Mouse (Mus musculus): Measurements from ENCODE around the gene Ctcfl. TPM values are rescaled to one million over a fixed set of nuclear protein-coding genes. Genes with fewer than 3 reads are reported as not detected.

Ctcfl gene
- polyA plus RNA-seq, 1 experiment from 2014 or later, result 0.08 TPM

Other genes with a start within 250 kb of the Ctcfl start
- 49.3 and 54.2 TPM in 2 replicates for gene Bmp7, start 179.2 kb downstream of the Ctcfl start, polyA plus RNA-seq (2014; fragmentation: Nextera tagmentation; extraction: Ambion mirVana)
- 0.17 and 0.34 TPM in 2 replicates for gene Spo11, start 141.8 kb downstream of the Ctcfl start, polyA plus RNA-seq (2014; fragmentation: Nextera tagmentation; extraction: Ambion mirVana)
- gene Rae1, start 119.4 kb downstream of the Ctcfl start, polyA plus RNA-seq (2014; fragmentation: Nextera tagmentation; extraction: Ambion mirVana), result 131 and 155 TPM in 2 replicates
- 41.3 and 42.6 TPM in 2 replicates for gene Rbm38, start 99.0 kb downstream of the Ctcfl start, polyA plus RNA-seq (2014; fragmentation: Nextera tagmentation; extraction: Ambion mirVana)
- 0.60 and 3.0 TPM in 2 replicates for gene Pck1, start 33.5 kb upstream of the Ctcfl start, polyA plus RNA-seq (2014; fragmentation: Nextera tagmentation; extraction: Ambion mirVana)
- 0.26 TPM in 1 of 2 replicates, not detected in the other for gene Zbp1, start 99.4 kb upstream of the Ctcfl start, polyA plus RNA-seq (2014; fragmentation: Nextera tagmentation; extraction: Ambion mirVana)
- gene Pmepa1, start 157.0 kb upstream of the Ctcfl start, polyA plus RNA-seq (2014; fragmentation: Nextera tagmentation; extraction: Ambion mirVana), result 4.9 and 5.8 TPM in 2 replicates